Mouse (Mus musculus) thymus, postnatal 14 days (tissue): Measurements from ENCODE around the gene Myo15b.

Experiments
- DNase-seq: peaks from one replicate; pipeline ENCODE4 v3.0.0; 2021

Gene Myo15b

GRCm38 (mm10) chr11:115904231-115904955, 46.2 kb downstream of the Myo15b start:
- DNase-seq = peak; percentile 61

DNA sequence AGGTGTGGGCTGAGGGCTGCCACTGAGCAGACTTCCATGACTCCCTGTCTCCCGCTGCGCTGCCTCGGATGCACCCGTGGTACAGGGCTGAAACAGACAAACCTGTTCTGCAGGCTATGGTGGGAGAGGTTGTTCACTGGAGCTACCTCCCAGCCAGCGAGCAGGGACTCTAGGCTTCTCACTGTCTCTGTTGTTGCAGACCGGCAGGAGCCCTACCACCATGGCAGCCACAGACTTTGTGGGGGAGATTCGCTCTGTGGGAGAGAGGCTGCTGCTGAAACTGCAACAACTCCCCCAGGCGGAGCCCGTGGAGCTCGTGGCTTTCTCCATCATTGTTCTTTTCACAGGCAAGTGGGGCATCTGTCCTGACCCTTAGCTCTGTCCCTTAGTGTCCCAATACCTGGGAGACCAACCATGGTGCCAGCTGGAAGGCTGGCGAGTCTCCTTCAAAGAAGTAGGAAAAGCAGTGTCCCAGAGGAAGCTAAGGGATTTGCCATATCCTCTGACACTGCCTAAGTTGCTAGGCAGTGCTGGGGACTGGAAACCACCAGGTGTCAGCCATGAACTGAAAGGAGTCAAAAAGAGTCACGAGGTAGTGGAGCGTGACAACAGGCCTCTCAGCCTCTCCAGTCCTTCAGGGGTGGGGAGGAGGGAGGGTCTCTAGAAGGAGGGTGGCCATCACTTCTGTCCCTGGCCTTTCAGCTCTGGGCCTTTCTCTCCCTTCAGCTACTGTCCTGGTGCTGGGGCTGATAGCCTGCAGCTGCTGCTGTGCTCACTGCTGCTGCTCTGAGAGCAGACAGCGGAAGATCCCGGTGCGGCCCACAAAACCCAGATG, 47.0 kb downstream of the Myo15b start:
- DNase-seq = peak; percentile 46

- no peak for DNase-seq
Observed at GRCm38 (mm10) chr11:115906116-115906515, 47.9 kb downstream of the Myo15b start.

DNA sequence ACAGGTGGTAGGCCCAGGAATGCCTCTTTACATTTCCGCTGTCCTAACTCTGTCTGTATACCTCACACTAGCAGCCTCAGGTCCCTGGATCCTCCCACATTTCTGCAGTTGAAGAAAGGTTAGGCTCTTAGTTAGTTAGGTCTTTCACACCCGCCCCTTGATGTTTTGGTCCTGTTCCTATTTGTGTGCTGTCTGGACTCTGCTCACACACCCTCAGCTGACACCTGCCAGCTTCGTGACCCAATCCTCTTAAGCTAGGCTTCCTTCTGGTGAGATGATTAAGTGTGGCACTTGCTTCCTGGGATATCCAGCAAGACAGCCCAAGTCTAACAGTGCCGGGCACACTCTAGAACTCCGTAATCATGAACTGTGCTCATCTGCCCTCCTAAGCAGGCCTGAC, 48.3 kb downstream of the Myo15b start:
- no peak for DNase-seq

- DNase-seq = peak; percentile 65
Observed at GRCm38 (mm10) chr11:115911134-115911561, 52.9 kb downstream of the Myo15b start.

DNA sequence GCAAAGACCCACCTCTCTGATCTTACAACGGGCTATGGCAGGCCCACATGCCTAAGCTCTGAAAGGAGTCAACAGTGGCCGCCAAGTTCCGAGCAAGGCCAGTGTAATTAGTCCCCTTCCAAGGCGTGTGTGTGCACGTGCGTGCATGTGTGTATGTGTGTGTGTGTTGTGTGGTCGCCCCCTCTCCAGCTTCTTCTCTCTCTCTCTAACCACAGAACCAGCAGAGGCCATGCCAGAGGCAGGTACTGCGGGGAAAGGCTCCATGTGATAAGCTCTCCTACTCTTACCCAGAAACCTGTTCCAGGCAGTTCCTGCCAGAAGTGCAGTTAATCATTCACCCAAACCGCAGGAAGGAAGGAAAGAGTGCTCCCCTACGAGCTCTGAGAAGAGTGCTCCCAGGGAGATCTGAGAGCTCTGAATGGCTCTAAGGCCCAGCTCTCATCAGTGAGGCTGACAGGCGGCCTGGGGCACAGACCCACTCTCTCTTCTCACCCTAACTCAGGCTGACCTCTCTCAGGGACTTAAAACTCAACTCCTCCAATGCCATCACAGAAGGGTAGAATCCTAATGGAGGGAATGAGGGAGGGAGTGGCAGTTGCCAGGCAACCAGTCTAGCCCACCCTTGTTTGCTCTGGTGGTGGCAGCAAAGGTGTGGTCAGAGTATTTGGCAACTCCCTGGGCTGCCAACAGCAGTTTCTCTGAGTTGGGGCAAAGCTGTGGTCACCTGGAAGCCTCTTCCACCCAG, 53.6 kb downstream of the Myo15b start, which contains the start of gene Smim6:
Gene Smim6 (plus strand): TSS at position 386 of the 745 bp plus-strand sequence.
- DNase-seq = peak; percentile 40

- no peak for DNase-seq
Observed at GRCm38 (mm10) chr11:115916579-115916978, 58.4 kb downstream of the Myo15b start.

- no peak for DNase-seq
Observed at GRCm38 (mm10) chr11:115918637-115919036, 60.4 kb downstream of the Myo15b start.

DNA sequence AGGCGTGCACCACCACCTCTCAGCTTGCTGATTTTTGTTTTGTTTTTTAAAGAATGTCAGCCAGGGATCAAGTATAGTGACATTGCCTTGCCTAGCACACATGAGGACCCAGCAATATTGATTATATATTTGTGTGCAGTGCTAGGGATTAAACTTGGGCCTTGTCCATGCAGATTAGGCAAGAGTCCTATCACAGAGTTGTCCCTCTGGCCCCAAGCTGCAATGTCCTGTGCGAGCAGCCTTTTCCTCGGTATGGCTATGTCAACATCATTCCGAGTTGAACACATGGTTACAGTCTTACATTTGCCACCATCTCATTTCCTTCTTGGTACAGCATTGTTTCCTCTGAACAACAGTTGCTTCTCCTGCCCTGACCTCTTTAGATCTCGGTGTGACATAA, 60.9 kb downstream of the Myo15b start:
- no peak for DNase-seq

DNA sequence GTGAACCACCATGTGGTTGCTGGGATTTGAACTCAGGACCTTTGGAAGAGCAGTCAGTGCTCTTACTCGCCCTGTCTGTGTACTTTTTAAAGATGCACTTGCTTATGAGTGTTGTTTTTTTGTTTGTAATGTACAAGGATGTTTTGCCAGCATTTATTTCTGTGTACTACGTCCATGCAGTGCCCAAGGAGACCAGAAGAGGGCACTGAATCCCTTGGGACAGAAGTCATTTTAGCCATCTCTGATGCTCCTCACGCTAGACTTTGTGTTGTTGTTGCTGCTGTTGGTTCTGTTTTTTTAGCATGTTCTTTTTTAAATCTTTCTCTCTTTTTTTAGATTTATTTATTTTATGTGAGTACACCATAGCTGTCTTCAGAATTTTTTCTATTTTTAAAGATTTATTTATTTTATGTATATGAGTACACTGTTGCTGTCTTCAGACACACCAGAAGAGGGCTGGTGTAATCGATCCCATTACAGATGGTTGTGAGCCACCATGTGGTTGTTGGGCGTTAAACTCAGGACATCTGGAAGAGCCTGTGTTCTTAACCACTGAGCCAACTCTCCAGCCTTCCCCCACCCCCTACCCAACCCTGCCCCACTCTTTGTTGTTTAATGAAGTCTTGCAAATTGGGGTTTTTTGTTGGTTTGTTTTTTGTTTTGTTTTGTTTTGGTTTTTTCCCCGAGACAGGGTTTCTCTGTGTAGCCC, 62.1 kb downstream of the Myo15b start:
- DNase-seq = peak; percentile 70

- no peak for DNase-seq
Observed at GRCm38 (mm10) chr11:115921986-115922385, 63.8 kb downstream of the Myo15b start.

- DNase-seq = no peak
Observed at GRCm38 (mm10) chr11:115929031-115929430, 70.8 kb downstream of the Myo15b start.

- DNase-seq = no peak
Observed at GRCm38 (mm10) chr11:115929818-115930217, 71.6 kb downstream of the Myo15b start.

GRCm38 (mm10) chr11:115931235-115931634, 73.0 kb downstream of the Myo15b start:
- no peak for DNase-seq

- peak; percentile 96 for DNase-seq
Observed at GRCm38 (mm10) chr11:115933108-115933746, 75.0 kb downstream of the Myo15b start, which contains the start of the genes Sap30bp and Recql5. Sap30bp (plus strand) TSS chr11:115933282. Recql5 (minus strand) TSS chr11:115933477.

GRCm38 (mm10) chr11:115933747-115934110, 75.5 kb downstream of the Myo15b start:
- no peak for DNase-seq

DNA sequence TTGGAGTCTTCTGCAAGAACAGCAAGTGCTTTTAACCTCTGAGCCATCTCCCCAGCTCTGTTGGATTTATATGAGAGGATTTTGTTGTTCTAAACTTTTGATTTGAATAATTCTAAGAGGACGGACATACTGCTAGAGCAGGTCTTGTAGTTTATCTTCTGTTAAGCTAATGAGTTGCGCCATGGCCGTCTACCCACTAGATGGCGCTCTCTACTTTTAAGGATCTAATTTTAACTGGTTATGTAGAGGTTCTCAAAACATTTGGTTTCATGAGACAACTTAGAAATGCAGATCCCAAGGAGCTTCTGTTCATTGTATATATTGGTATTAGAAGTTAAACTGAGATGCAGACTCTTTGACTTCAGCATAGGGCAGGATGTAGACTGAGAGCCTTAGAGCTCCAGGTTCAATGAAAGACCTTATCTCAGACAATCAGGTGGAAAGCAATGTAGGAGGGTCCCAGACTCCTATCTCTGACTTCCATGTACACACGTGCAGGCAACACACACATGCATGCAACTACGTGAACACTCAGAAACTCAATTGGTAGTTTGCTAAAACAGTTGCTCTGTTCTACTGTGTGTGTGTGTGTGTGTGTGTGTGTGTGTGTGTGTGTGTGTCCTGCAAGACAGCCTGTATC, 81.6 kb downstream of the Myo15b start:
- peak; percentile 71 for DNase-seq

DNA sequence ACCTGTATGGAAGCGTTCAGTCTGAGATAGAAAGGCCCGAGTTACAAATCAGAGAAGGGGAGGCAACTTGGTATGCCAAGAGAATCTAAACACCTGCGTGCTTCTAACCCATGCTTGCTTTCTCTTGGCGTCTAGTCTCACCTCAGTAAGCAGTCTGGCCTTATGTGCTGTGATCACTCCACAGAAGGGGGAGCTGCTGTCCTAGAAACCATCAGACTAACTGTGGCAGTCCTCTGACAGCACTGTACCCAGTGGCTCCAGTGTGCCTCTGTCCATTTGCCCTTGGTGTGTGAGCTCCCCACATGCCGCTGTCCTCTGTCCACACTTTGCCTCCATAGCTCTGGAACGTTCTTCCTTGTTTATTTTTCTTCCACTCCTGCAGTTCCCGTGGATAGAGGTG, 83.8 kb downstream of the Myo15b start:
- no peak for DNase-seq
